Mouse (Mus musculus) liver, embryonic 11.5 days (tissue): ENCODE results near the gene Pecam1. TPM values are rescaled to one million over a fixed set of nuclear protein-coding genes. Genes with fewer than 3 reads are reported as not detected.
"Not testable (repeated sequence)": the region's sequence is repeated elsewhere in the genome, so short reads cannot be mapped to it uniquely, and the experiment has no call there.

Experiments
- ATAC-seq: fragments of 200-750 bp; cut with Nextera tagmentation; replicated peaks from 2 replicates; pipeline ENCODE4 v1.8.0; 2017; ENCODE audit warnings: moderate number of reproducible peaks, mild to moderate bottlenecking, moderate TSS enrichment, moderate library complexity; ENCODE audit not compliant: low FRiP score
- DNase-seq: peaks from one replicate; pipeline ENCODE4 v3.0.0-alpha.2; 2017; ENCODE audit warnings: low spot score
- H3K27ac ChIP-seq: fragments of 300-500 bp; sonication (generic); 2 replicates; pipeline ENCODE4 v1.5.1; 2014; ENCODE audit warnings: mild to moderate bottlenecking, low read depth, low read length, control low read depth
- H3K27me3 ChIP-seq: fragments of 300-500 bp; sonication (generic); replicated peaks from 2 replicates; pipeline ENCODE4 v1.6.1; 2014; ENCODE audit warnings: low read length, mixed read lengths; ENCODE audit not compliant: control insufficient read depth, insufficient read depth
- H3K36me3 ChIP-seq: fragments of 300-500 bp; sonication (generic); 2 replicates; pipeline ENCODE4 v1.6.1; 2014; ENCODE audit warnings: mild to moderate bottlenecking, low read length, moderate library complexity, mixed read lengths; ENCODE audit not compliant: control insufficient read depth, insufficient read depth
- H3K4me1 ChIP-seq: fragments of 300-500 bp; sonication (generic); replicated peaks from 2 replicates; pipeline ENCODE4 v1.6.1; 2014; ENCODE audit warnings: low read length, mixed read lengths; ENCODE audit not compliant: control insufficient read depth, insufficient read depth
- H3K4me2 ChIP-seq: fragments of 300-500 bp; sonication (generic); 2 replicates; pipeline ENCODE4 v1.6.1; 2014; ENCODE audit warnings: mild to moderate bottlenecking, control low read depth, moderate library complexity
- H3K4me3 ChIP-seq: fragments of 300-500 bp; sonication (generic); 2 replicates; pipeline ENCODE4 v1.5.1; 2014; ENCODE audit warnings: low read depth, low read length, control low read depth
- H3K9ac ChIP-seq: fragments of 300-500 bp; sonication (generic); 2 replicates; pipeline ENCODE4 v1.6.1; 2014; ENCODE audit warnings: low read depth, low read length, control low read depth
- H3K9me3 ChIP-seq: fragments of 300-500 bp; sonication (generic); 2 replicates; pipeline ENCODE4 v1.6.1; 2016; ENCODE audit warnings: low read length, inconsistent platforms, mixed read lengths; ENCODE audit not compliant: control insufficient read depth
- WGBS: fragments of 180-500 bp; shearing (Covaris S2); extraction: QIAGEN DNeasy Blood & Tissue Kit; methylation state at CpG from one replicate; pipeline ENCODE4 v1.1.7; 2014; 5-methylcytosine and 5-hydroxymethylcytosine counted together
- polyA plus RNA-seq: library from polyadenylated mRNA; unstranded; fragments of >200 nt; fragmentation: Nextera tagmentation; extraction: Ambion mirVana; gene quantifications from 2 replicates; pipeline ENCODE4 v1.2.1, GENCODE M21; 2014

The Pecam1 gene
- polyA plus RNA-seq, 1 experiment from 2014 or later, result 18.0 TPM

- 87% methylated on average over 5 of the region's 5 CpGs for WGBS
Observed at GRCm38 (mm10) chr11:106744949-106745348, 5.5 kb downstream of the Pecam1 start.

DNA sequence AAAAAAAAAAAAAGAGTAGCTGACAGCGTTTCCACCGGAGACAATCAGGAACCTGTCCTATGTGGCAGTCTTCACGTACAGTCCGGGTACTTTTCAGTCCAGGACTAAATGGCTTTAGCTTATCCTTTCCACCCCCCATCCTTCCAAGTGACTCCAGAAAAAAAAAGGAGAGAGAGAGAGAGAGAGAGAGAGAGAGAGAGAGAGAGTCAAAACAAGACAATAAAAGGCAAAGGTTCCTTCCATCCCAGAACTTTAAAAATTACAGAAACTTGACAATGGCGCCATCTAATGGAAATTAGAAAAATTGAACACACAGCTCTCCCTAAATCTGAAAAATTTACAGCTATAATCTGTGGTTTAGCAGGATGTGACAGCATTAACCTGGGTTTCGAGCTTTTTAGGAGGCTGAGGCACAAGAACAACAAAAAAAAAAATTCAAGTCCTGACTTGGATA lies 8.0 kb downstream of the Pecam1 start:
- H3K4me1 ChIP-seq, result 0 out of 2 replicates have a peak, but pooled peaks cover under 1% of the 10 kb centered on the region
- no peak overlapping the region for H3K9ac ChIP-seq
- H3K9me3 ChIP-seq, result peaks cover 2% of the 10 kb centered on the region; the same call in 1 of the 2 replicates
- no peak overlapping the region for H3K27ac ChIP-seq
- H3K36me3 ChIP-seq, result no peaks in the 10 kb centered on the region
- ATAC-seq, result no peak
- 39% methylated on average over 6 of the region's 6 CpGs for WGBS
- H3K27me3 ChIP-seq, result no peaks in the 10 kb centered on the region
- no peak overlapping the region for H3K4me3 ChIP-seq
- DNase-seq, result no peak
- no peak overlapping the region for H3K4me2 ChIP-seq

More at GRCm38 (mm10) chr11:106744949-106745348, 5.5 kb downstream of the Pecam1 start:
- Histone ChIP-seq H3K9me3 (peaks cover 2% of the 10 kb centered on the region; the same call in 1 of the 2 replicates), H3K4me2 (no peak overlapping the region), H3K36me3 (no peaks in the 10 kb centered on the region), H3K4me3 (no peak overlapping the region), H3K4me1 (no peaks in the 10 kb centered on the region), H3K27me3 (no peaks in the 10 kb centered on the region), H3K27ac (no peak overlapping the region), H3K9ac (no peak overlapping the region)
- ATAC-seq (no peak), DNase-seq (no peak)

- Histone ChIP-seq H3K36me3 (no peaks in the 10 kb centered on the region), H3K9me3 (no peaks in the 10 kb centered on the region), H3K27me3 (no peaks in the 10 kb centered on the region), H3K4me1 (peaks cover 4% of the 10 kb centered on the region; the same call in 1 of the 2 replicates), H3K4me3 (no peak overlapping the region), H3K27ac (no peak overlapping the region), H3K4me2 (no peak overlapping the region), H3K9ac (no peak overlapping the region)
- DNase-seq (no peak), ATAC-seq (no peak)
- WGBS, result 80% methylated on average over 3 of the region's 3 CpGs
Observed at GRCm38 (mm10) chr11:106741826-106742225, 8.6 kb downstream of the Pecam1 start.

- H3K9ac ChIP-seq, result no peak overlapping the region
- no peak overlapping the region for H3K27ac ChIP-seq
- ATAC-seq, result no peak
- no peak overlapping the region for H3K4me3 ChIP-seq
- no peak overlapping the region for H3K4me2 ChIP-seq
- H3K4me1 ChIP-seq, result peaks cover 4% of the 10 kb centered on the region; the same call in 1 of the 2 replicates
- H3K27me3 ChIP-seq, result no peaks in the 10 kb centered on the region
- 78% methylated on average over 6 of the region's 6 CpGs for WGBS
- H3K36me3 ChIP-seq, result no peaks in the 10 kb centered on the region
- no peaks in the 10 kb centered on the region for H3K9me3 ChIP-seq
- DNase-seq, result no peak
Observed at GRCm38 (mm10) chr11:106741232-106741631, 9.2 kb downstream of the Pecam1 start.

DNA sequence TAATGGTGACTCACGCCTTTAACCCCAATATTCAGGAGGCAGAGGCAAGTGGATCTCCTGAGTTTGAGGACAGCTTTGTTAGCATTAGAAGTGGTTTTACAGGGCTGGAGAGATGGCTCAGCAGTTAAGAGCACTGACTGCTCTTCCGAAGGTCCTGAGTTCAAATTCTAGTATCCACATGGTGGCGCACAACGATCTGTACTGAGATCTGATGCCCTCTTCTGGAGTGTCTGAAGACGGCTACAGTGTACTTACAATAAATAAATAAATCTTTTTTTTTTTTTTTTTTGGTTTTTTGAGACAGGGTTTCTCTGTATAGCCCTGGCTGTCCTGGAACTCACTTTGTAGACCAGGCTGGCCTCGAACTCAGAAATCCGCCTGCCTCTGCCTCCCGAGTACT lies 9.7 kb downstream of the Pecam1 start:
- not testable (repeated sequence) for ATAC-seq, H3K27me3 ChIP-seq, H3K4me2 ChIP-seq, DNase-seq, H3K9ac ChIP-seq, H3K4me3 ChIP-seq, H3K27ac ChIP-seq, H3K9me3 ChIP-seq, H3K36me3 ChIP-seq, H3K4me1 ChIP-seq
- WGBS, result 90% methylated on average over 8 of the region's 8 CpGs

GRCm38 (mm10) chr11:106739116-106739515 lies 11.3 kb downstream of the Pecam1 start:
- no peak overlapping the region for H3K27ac ChIP-seq
- no peak overlapping the region for H3K9ac ChIP-seq
- 89% methylated on average over 2 of the region's 2 CpGs for WGBS
- ATAC-seq, result no peak
- no peaks in the 10 kb centered on the region for H3K27me3 ChIP-seq
- DNase-seq, result no peak
- no peak overlapping the region for H3K4me2 ChIP-seq
- H3K4me1 ChIP-seq, result peaks cover 4% of the 10 kb centered on the region; the same call in 1 of the 2 replicates
- no peak overlapping the region for H3K4me3 ChIP-seq
- no peaks in the 10 kb centered on the region for H3K9me3 ChIP-seq
- no peaks in the 10 kb centered on the region for H3K36me3 ChIP-seq

DNA sequence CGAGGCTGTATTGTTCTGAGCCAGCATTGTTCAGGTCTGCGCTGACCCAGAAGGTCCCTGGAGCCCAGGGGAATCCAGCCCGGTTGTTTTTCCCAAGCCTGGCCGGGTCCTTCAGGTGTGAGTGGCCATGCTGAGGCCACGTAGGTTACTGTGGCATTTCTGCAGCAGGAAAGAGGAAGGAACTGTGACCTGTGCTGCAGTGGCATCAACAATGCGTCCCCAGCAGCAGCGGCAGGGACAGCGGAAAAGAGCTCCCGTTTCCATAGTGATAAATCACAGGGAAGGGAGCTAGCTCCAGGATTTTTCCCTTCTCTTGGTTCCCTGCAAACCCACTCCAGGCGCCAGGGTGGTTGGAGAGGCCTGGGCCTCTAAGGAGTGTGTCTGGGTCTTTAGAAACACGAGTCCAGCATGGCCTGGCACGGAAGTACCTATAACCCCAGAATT lies 13.2 kb downstream of the Pecam1 start:
- Histone ChIP-seq H3K9me3 (no peaks in the 10 kb centered on the region), H3K9ac (no peak overlapping the region), H3K27ac (no peak overlapping the region), H3K36me3 (no peaks in the 10 kb centered on the region), H3K4me3 (no peak overlapping the region), H3K4me1 (peaks cover 4% of the 10 kb centered on the region; the same call in 1 of the 2 replicates), H3K4me2 (no peak overlapping the region), H3K27me3 (no peaks in the 10 kb centered on the region)
- ATAC-seq (no peak), DNase-seq (no peak)
- WGBS, result 46% methylated on average over 12 of the region's 12 CpGs

DNA sequence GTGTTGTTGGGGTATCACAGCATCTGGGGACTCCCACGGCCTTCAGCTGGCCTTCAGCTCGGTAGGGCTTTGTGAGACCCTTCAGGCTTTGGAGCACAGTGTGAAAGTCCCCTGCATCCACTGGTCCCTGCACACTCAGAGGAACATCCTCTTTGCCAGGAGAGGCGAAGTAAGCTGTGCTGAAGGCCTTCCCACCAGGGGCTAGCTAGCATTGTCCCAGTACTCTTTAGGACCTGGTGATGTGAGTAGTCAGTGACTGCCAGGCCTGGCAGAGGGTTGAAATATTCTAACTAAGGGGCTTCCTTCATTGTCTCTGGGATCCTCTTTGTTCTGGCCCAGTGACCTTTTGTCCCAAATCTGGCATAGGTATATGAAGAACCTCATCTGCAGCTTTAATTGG lies 13.8 kb downstream of the Pecam1 start:
- Histone ChIP-seq H3K4me2 (no peak overlapping the region), H3K27ac (no peak overlapping the region; the same call in 1 of the 2 replicates), H3K4me3 (no peak overlapping the region), H3K27me3 (no peaks in the 10 kb centered on the region), H3K9me3 (no peaks in the 10 kb centered on the region), H3K9ac (no peak overlapping the region), H3K4me1 (peaks cover 4% of the 10 kb centered on the region; the same call in 1 of the 2 replicates), H3K36me3 (no peaks in the 10 kb centered on the region)
- DNase-seq (no peak), ATAC-seq (no peak)
- 74% methylated on average over 3 of the region's 3 CpGs for WGBS

DNA sequence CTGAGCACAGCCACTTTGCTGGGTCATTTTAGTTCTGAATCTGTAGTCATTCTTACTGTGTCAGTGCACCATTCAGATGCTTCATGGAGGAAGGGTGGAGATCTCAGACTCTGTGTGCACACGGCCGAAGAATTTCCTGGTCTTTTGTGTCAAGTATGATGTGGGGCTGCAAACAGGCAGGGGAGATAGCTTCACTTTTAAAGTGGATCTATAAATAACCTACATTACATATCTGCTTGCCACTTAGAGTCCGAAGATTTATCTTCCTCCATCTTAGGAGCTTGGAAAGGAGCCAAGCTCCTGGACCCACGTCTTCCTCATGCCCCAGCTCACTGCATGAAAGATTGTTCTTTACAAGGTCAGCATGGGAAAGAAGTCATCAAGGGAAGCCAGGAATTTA lies 19.7 kb downstream of the Pecam1 start:
- H3K4me3 ChIP-seq, result no peak overlapping the region
- H3K27ac ChIP-seq, result no peak overlapping the region
- 0 out of 2 replicates have a peak, but pooled peaks cover 2% of the 10 kb centered on the region for H3K9me3 ChIP-seq
- 63% methylated on average over 4 of the region's 4 CpGs for WGBS
- H3K36me3 ChIP-seq, result no peaks in the 10 kb centered on the region
- H3K9ac ChIP-seq, result no peak overlapping the region
- H3K4me1 ChIP-seq, result peaks cover 11% of the 10 kb centered on the region
- DNase-seq (no peak), ATAC-seq (no peak)
- no peaks in the 10 kb centered on the region for H3K27me3 ChIP-seq
- no peak overlapping the region for H3K4me2 ChIP-seq
